Comparison of ENCODE assay signal across 9 mouse cellular contexts in the genomic region with DNA sequence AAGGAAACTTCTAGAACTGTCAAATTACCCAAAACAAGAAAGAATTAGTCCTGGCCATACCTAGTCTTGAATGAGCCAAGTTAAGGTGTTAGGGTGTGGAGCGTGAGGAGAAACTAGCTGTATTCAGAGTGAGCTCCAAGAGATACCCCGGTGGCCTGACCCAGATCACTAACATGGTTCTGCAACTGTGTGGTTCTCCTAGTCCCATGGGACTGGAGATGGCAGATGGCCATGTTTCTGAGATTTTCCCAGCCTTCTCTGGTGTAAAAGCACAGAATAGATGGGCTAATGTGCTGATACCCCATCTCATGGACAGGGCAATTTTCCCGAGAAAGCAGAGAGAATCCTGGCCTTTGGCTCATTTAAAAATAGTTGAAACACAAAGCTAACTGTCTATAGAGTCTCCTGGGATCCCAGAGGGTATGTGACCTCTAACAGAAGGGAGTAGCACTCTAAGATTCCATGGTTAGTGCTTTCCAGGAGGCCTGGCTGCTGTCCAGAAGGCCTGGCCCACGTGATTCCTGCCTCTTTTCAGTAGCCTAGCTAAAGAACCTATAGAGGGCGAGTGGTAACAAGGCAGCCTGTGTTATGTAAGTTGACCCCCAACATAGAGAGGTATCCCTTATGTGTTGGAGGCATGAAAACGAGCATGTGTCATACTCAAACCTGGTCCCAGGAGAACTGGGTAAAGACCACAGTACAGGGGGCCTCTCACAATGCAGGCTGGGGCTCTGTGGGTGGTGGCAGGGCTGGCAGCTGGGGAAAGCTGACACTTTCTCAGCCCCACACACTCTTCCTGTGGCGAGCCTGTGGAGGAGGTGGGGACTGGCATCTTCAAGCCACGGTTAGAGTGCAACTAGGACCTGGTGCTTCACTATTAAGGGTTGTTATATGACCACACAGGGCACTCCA.
DNase-seq lines count a peak whose midpoint lies in the region; ATAC-seq and TF ChIP-seq lines count a peak whose summit lies in the region.
"Had no signal": no experiment of that assay in that cellular context is flagged by ENCODE, and none has a peak within 500 bp of the region (broad histone marks: within the 10 kb centered on the region; RNA-seq: fewer than 3 reads in every experiment).

No protein-coding gene starts in this region.

- H3K27me3 ChIP-seq in embryonic facial prominence, embryonic 13.5 days: no peaks in the 10 kb centered on the region
- H3K27me3 ChIP-seq in heart, embryonic 13.5 days (replicated peaks): no peaks in the 10 kb centered on the region
- H3K27me3 ChIP-seq: liver, embryonic 13.5 days had no signal

- 27% methylated on average over 8 of the region's 8 CpGs for WGBS in embryonic facial prominence, embryonic 13.5 days
- 24% methylated on average over 8 of the region's 8 CpGs for WGBS in heart, embryonic 13.5 days

- no peak overlapping the region; the same call in 1 of the 2 replicates for H3K4me2 ChIP-seq in embryonic facial prominence, embryonic 13.5 days
- H3K4me2 ChIP-seq in heart, embryonic 13.5 days: no peak overlapping the region
- H3K4me2 ChIP-seq: liver, embryonic 13.5 days had no signal

- ATAC-seq in embryonic facial prominence, embryonic 13.5 days (ENCODE audit: insufficient number of reproducible peaks, insufficient read depth, low FRiP score, low TSS enrichment, low read depth): peak; percentile 68
- no peak for ATAC-seq in heart, embryonic 13.5 days (ENCODE audit: extremely low read depth, insufficient number of reproducible peaks, low FRiP score, low TSS enrichment)
- peak; percentile 28 for ATAC-seq in megakaryocyte progenitor cell, adult 5-6 weeks (replicated peaks; ENCODE audit: poor library complexity)
- ATAC-seq in cerebellum, adult (ENCODE audit: insufficient number of reproducible peaks, low FRiP score, low TSS enrichment): no peak
- no peak for ATAC-seq in granulocyte monocyte progenitor cell, adult 5-6 weeks (replicated peaks; ENCODE audit: poor library complexity, severe bottlenecking)

- H3K9me3 ChIP-seq in embryonic facial prominence, embryonic 13.5 days: no peaks in the 10 kb centered on the region
- no peaks in the 10 kb centered on the region for H3K9me3 ChIP-seq in heart, embryonic 13.5 days
- H3K9me3 ChIP-seq: liver, embryonic 13.5 days had no signal

- no peak overlapping the region for H3K9ac ChIP-seq in embryonic facial prominence, embryonic 13.5 days
- no peak overlapping the region; the same call in 1 of the 2 replicates for H3K9ac ChIP-seq in heart, embryonic 13.5 days
- H3K9ac ChIP-seq: liver, embryonic 13.5 days had no signal

- intact Hi-C loops in left cerebral cortex, adult 2 months (cut with DNase I): no loop called here

- peaks cover 33% of the 10 kb centered on the region for H3K4me1 ChIP-seq in embryonic facial prominence, embryonic 13.5 days
- H3K4me1 ChIP-seq in heart, embryonic 13.5 days: peaks cover 35% of the 10 kb centered on the region

- no peak for TF ChIP-seq CTCF in left cerebral cortex, adult 2 months (IDR thresholded peaks at IDR 0.05)

- no peak overlapping the region for H3K4me3 ChIP-seq in embryonic facial prominence, embryonic 13.5 days
- no peak overlapping the region for H3K4me3 ChIP-seq in heart, embryonic 13.5 days
- H3K4me3 ChIP-seq in left cerebral cortex, adult 2 months: no peak overlapping the region
- H3K4me3 ChIP-seq: liver, embryonic 13.5 days had no signal

- no peaks in the 10 kb centered on the region for H3K36me3 ChIP-seq in embryonic facial prominence, embryonic 13.5 days
- no peaks in the 10 kb centered on the region for H3K36me3 ChIP-seq in heart, embryonic 13.5 days
- H3K36me3 ChIP-seq: liver, embryonic 13.5 days had no signal

- peak; percentile 52 for DNase-seq in MN1 (ENCODE audit: low spot score)
- DNase-seq in kidney, adult 9 months: peak; percentile 50
- DNase-seq in left cerebral cortex, adult 2 months (ENCODE audit: extremely low spot score in 1 of 2, low spot score in 2 of 2): no peak
- DNase-seq: liver, embryonic 13.5 days had no signal

- H3K27ac ChIP-seq in embryonic facial prominence, embryonic 13.5 days: peak overlapping the region; percentile 68
- H3K27ac ChIP-seq in heart, embryonic 13.5 days (replicated peaks): peak overlapping the region; percentile 87
- no peak overlapping the region for H3K27ac ChIP-seq in left cerebral cortex, adult 2 months
- H3K27ac ChIP-seq: liver, embryonic 13.5 days had no signal

Comparison
In these comparisons a context has a peak if more than half of its experiments do, and no peak if none do; other contexts are left out.
1. DNase-seq: peak in MN1 (single experiment) and kidney, adult 9 months (single experiment); none in left cerebral cortex, adult 2 months (0 of 2).
2. ATAC-seq: peak in embryonic facial prominence, embryonic 13.5 days (single experiment) and megakaryocyte progenitor cell, adult 5-6 weeks (single experiment); none in heart, embryonic 13.5 days (single experiment), cerebellum, adult (single experiment) and granulocyte monocyte progenitor cell, adult 5-6 weeks (single experiment).